Mouse (Mus musculus): ENCODE measurements around the gene Chgb. TPM values are rescaled to one million over a fixed set of nuclear protein-coding genes. Genes with fewer than 3 reads are reported as not detected.

Chgb gene
- not detected in 2 replicates for polyA plus RNA-seq (2012)

GRCm38 (mm10) chr2:132780978-132781377 is at the start of gene Chgb:
Gene Chgb (plus strand): TSS chr2:132781278.

GRCm38 (mm10) chr2:132815608-132816314 is 34.7 kb downstream of the Chgb start, which contains the start of the genes Trmt6 and Mcm8:
Gene Trmt6 (minus strand): TSS chr2:132816055.
Gene Mcm8 (plus strand): TSS chr2:132816141.

Other genes starting within 250 kb of the Chgb start
- gene Gpcpd1, start 193.5 kb upstream of the Chgb start, polyA plus RNA-seq (2012) = 17.6 and 18.7 TPM in 2 replicates
- gene Shld1, start 94.3 kb upstream of the Chgb start, polyA plus RNA-seq (2012) = 0.37 and 0.64 TPM in 2 replicates
- 6.7 and 12.6 TPM in 2 replicates for gene Trmt6, start 34.8 kb downstream of the Chgb start, polyA plus RNA-seq (2012)
- 2.0 and 2.9 TPM in 2 replicates for gene Mcm8, start 34.9 kb downstream of the Chgb start, polyA plus RNA-seq (2012)
- 28.3 and 28.8 TPM in 2 replicates for gene Crls1, start 65.4 kb downstream of the Chgb start, polyA plus RNA-seq (2012)
- 0.18 and 0.39 TPM in 2 replicates for gene Lrrn4, start 99.6 kb downstream of the Chgb start, polyA plus RNA-seq (2012)
- not detected in 2 replicates for gene Fermt1, start 164.6 kb downstream of the Chgb start, polyA plus RNA-seq (2012)